Mouse (Mus musculus): ENCODE results near the gene F12.

GRCm38 (mm10) chr13:55473961-55474360, 47.4 kb upstream of the F12 start:
- TF ChIP-seq CTCF (IDR thresholded peaks at IDR 0.05 in 2 of 3, conservative IDR thresholded peaks at IDR 0.05 in 1 of 3; ENCODE audit: control insufficient read depth in 1 of 3, insufficient read depth in 1 of 3, low read depth in 2 of 3, low read length in 3 of 3, poor library complexity in 1 of 3, severe bottlenecking in 1 of 3) (no peak), RCOR1 (IDR thresholded peaks at IDR 0.05; ENCODE audit: low read depth, low read length) (no peak), ZMIZ1 (IDR thresholded peaks at IDR 0.05; ENCODE audit: low read depth, low read length) (no peak), POLR2A (IDR thresholded peaks at IDR 0.05; ENCODE audit: control insufficient read depth in 1 of 2, insufficient read depth in 1 of 2, low read depth in 1 of 2, low read length in 2 of 2, poor library complexity in 1 of 2) (no peak), HCFC1 (IDR thresholded peaks at IDR 0.05; ENCODE audit: low read depth, low read length) (no peak)

All from MEL (cell line).